Mouse (Mus musculus) liver, embryonic 14.5 days (tissue): ENCODE data around the gene Dach2. TPM values are rescaled to one million over a fixed set of nuclear protein-coding genes. Genes with fewer than 3 reads are reported as not detected.

Experiments used
- ATAC-seq: fragments of 200-750 bp; cut with Nextera tagmentation; 2 replicates; pipeline ENCODE4 v1.8.0; 2017; ENCODE audit warnings: moderate number of reproducible peaks, mild to moderate bottlenecking, moderate library complexity; ENCODE audit not compliant: insufficient read depth
- DNase-seq, 3 experiments: peaks; one replicate each; pipeline ENCODE4 v3.0.0-alpha.2; 2012 to 2013; ENCODE audit warnings: low read depth in 3 of 3, low spot score in 3 of 3
- H3K27ac ChIP-seq: fragments of 300-500 bp; sonication (generic); 2 replicates; pipeline ENCODE4 v1.5.1; 2014; ENCODE audit warnings: moderate library complexity, mild to moderate bottlenecking, control low read depth, inconsistent platforms
- H3K27me3 ChIP-seq: fragments of 300-500 bp; sonication (generic); 2 replicates; pipeline ENCODE4 v1.6.1; 2014; ENCODE audit warnings: mild to moderate bottlenecking, low read length, moderate library complexity; ENCODE audit not compliant: control insufficient read depth, insufficient read depth
- H3K36me3 ChIP-seq: fragments of 300-500 bp; sonication (generic); replicated peaks from 2 replicates; pipeline ENCODE4 v1.6.1; 2014; ENCODE audit warnings: low read depth; ENCODE audit not compliant: control insufficient read depth, insufficient read depth
- H3K4me1 ChIP-seq, 2 experiments: fragments of 200-500 bp in 1 of 2; fragments of 300-500 bp in 1 of 2; sonication (generic) in 1 of 2; replicated peaks; 2 replicates each; pipeline ENCODE4 v1.6.1; 2012 to 2014; ENCODE audit warnings: antibody characterized with exemption in 1 of 2, inconsistent platforms in 1 of 2, low read length in 1 of 2; ENCODE audit not compliant: control insufficient read depth in 2 of 2, insufficient read depth in 2 of 2
- H3K4me2 ChIP-seq: fragments of 300-500 bp; sonication (generic); 2 replicates; pipeline ENCODE4 v1.6.1; 2014; ENCODE audit warnings: low read depth, mild to moderate bottlenecking, control low read depth, moderate library complexity
- H3K4me3 ChIP-seq, 2 experiments: fragments of 200-500 bp in 1 of 2; fragments of 300-500 bp in 1 of 2; sonication (generic) in 1 of 2; 2 replicates each; pipeline ENCODE4 v1.5.1; 2012 to 2014; ENCODE audit warnings: low read depth in 2 of 2, low read length in 2 of 2, mild to moderate bottlenecking in 2 of 2, control low read depth in 1 of 2, inconsistent platforms in 1 of 2, moderate library complexity in 1 of 2; ENCODE audit not compliant: insufficient read depth in 1 of 2
- H3K9ac ChIP-seq: fragments of 300-500 bp; sonication (generic); replicated peaks from 2 replicates; pipeline ENCODE4 v1.6.1; 2014; ENCODE audit warnings: mild to moderate bottlenecking, control low read depth, moderate library complexity
- H3K9me3 ChIP-seq: fragments of 300-500 bp; sonication (generic); 2 replicates; pipeline ENCODE4 v1.6.1; 2016; ENCODE audit warnings: low read length, mixed read lengths; ENCODE audit not compliant: control insufficient read depth
- CTCF ChIP-seq: IDR thresholded peaks from 2 replicates; pipeline ENCODE4 v1.5.1; 2016; ENCODE audit warnings: antibody characterized with exemption, low read depth, control low read depth
- EP300 ChIP-seq: IDR thresholded peaks from 2 replicates; pipeline ENCODE4 v1.6.1; 2016; ENCODE audit warnings: antibody characterized with exemption, low read depth
- WGBS: fragments of 180-500 bp; shearing (Covaris S2); extraction: QIAGEN DNeasy Blood & Tissue Kit; methylation state at CpG from one replicate; pipeline ENCODE4 v1.1.7; 2014; ENCODE audit not compliant: insufficient replicate concordance; 5-methylcytosine and 5-hydroxymethylcytosine counted together
- polyA plus RNA-seq, 2 experiments: library from polyadenylated mRNA; depleted of rRNA in 1 of 2; stranded (reverse) in 1 of 2; unstranded in 1 of 2; fragments of >200 nt; fragmentation: Nextera tagmentation in 1 of 2; extraction: Ambion mirVana in 1 of 2; gene quantifications; 2 replicates each; pipeline versions ENCODE4 v1.2.1 to v1.2.3; 2012 to 2014

Gene Dach2
- polyA plus RNA-seq, 2 experiments: 0.14 to 0.17 TPM

- ATAC-seq (no peak), DNase-seq (no peak)
- WGBS: 47% methylated on average over 3 of the region's 3 CpGs
- H3K9me3 ChIP-seq: no peaks in the 10 kb centered on the region
- H3K36me3 ChIP-seq: no peaks in the 10 kb centered on the region
- H3K4me2 ChIP-seq: no peak overlapping the region
- TF ChIP-seq CTCF: no peak
- TF ChIP-seq EP300: no peak
- H3K27me3 ChIP-seq: no peaks in the 10 kb centered on the region
- H3K4me1 ChIP-seq: no peaks in the 10 kb centered on the region
- H3K9ac ChIP-seq: no peak overlapping the region
- H3K4me3 ChIP-seq: no peak overlapping the region
- no peak overlapping the region for H3K27ac ChIP-seq
These were observed 40.8 kb downstream of the Dach2 start for GRCm38 (mm10) chrX:113338143-113338542.

GRCm38 (mm10) chrX:113394417-113394816 is 97.1 kb downstream of the Dach2 start:
- WGBS: 52% methylated on average over 3 of the region's 3 CpGs
- Histone ChIP-seq H3K27ac (no peak overlapping the region), H3K9me3 (no peaks in the 10 kb centered on the region), H3K27me3 (no peaks in the 10 kb centered on the region), H3K36me3 (no peaks in the 10 kb centered on the region), H3K4me1 (no peaks in the 10 kb centered on the region), H3K9ac (no peak overlapping the region), H3K4me3 (no peak overlapping the region), H3K4me2 (no peak overlapping the region)
- TF ChIP-seq CTCF: no peak
- no peak for TF ChIP-seq EP300
- DNase-seq (no peak), ATAC-seq (no peak)

GRCm38 (mm10) chrX:113408756-113409155 is 111.4 kb downstream of the Dach2 start:
- WGBS: 73% methylated on average over 1 of the region's 1 CpGs
- no peak overlapping the region for H3K27ac ChIP-seq

GRCm38 (mm10) chrX:113421517-113422187 is 124.3 kb downstream of the Dach2 start:
- no peak for TF ChIP-seq EP300
- no peaks in the 10 kb centered on the region for H3K9me3 ChIP-seq
- no peak overlapping the region for H3K9ac ChIP-seq
- ATAC-seq: no peak
- no peak overlapping the region for H3K27ac ChIP-seq
- no peaks in the 10 kb centered on the region for H3K4me1 ChIP-seq
- no peaks in the 10 kb centered on the region for H3K36me3 ChIP-seq
- no peak overlapping the region for H3K4me3 ChIP-seq
- WGBS: 36% methylated on average over 3 of the region's 3 CpGs
- no peaks in the 10 kb centered on the region for H3K27me3 ChIP-seq
- no peak overlapping the region for H3K4me2 ChIP-seq
- DNase-seq: no peak

More at GRCm38 (mm10) chrX:113408756-113409155, 111.4 kb downstream of the Dach2 start:
- no peak for TF ChIP-seq CTCF
- TF ChIP-seq EP300: no peak
- Histone ChIP-seq H3K9ac (no peak overlapping the region), H3K27me3 (no peaks in the 10 kb centered on the region), H3K36me3 (no peaks in the 10 kb centered on the region), H3K4me2 (no peak overlapping the region), H3K4me3 (no peak overlapping the region), H3K9me3 (no peaks in the 10 kb centered on the region), H3K4me1 (no peaks in the 10 kb centered on the region)
- DNase-seq (no peak), ATAC-seq (no peak)

- Histone ChIP-seq H3K4me2 (no peak overlapping the region), H3K36me3 (no peaks in the 10 kb centered on the region), H3K9ac (no peak overlapping the region), H3K4me1 (no peaks in the 10 kb centered on the region), H3K27me3 (no peaks in the 10 kb centered on the region), H3K9me3 (no peaks in the 10 kb centered on the region), H3K4me3 (no peak overlapping the region), H3K27ac (no peak overlapping the region)
- ATAC-seq: no peak
- TF ChIP-seq CTCF (no peak), EP300 (no peak)
- 48% methylated on average over 1 of the region's 1 CpGs for WGBS
- no peak for DNase-seq
These were observed 184.8 kb downstream of the Dach2 start for GRCm38 (mm10) chrX:113482131-113482530.
